Mouse (Mus musculus) embryonic facial prominence, embryonic 11.5 days (tissue): ENCODE data around the gene Mdm2. TPM values are rescaled to one million over a fixed set of nuclear protein-coding genes. Genes with fewer than 3 reads are reported as not detected.

ENCODE experiments used
- ATAC-seq: fragments of 200-750 bp; cut with Nextera tagmentation; replicated peaks from 2 replicates; pipeline ENCODE4 v1.8.0; 2017; ENCODE audit warnings: low read depth; ENCODE audit not compliant: insufficient number of reproducible peaks, low FRiP score, low TSS enrichment
- DNase-seq: peaks from one replicate; pipeline ENCODE4 v3.0.0-alpha.2; 2015; ENCODE audit warnings: low spot score
- H3K27ac ChIP-seq: fragments of 300-500 bp; sonication (generic); replicated peaks from 2 replicates; pipeline ENCODE4 v1.5.1; 2014; ENCODE audit warnings: mild to moderate bottlenecking, low read depth, low read length, control low read depth
- H3K27me3 ChIP-seq: fragments of 300-500 bp; sonication (generic); 2 replicates; pipeline ENCODE4 v1.6.1; 2014; ENCODE audit warnings: mild to moderate bottlenecking, low read length, moderate library complexity, mixed read lengths; ENCODE audit not compliant: control insufficient read depth, insufficient read depth
- H3K36me3 ChIP-seq: fragments of 300-500 bp; sonication (generic); replicated peaks from 2 replicates; pipeline ENCODE4 v1.6.1; 2014; ENCODE audit warnings: low read depth, mild to moderate bottlenecking, low read length, moderate library complexity, mixed read lengths; ENCODE audit not compliant: control insufficient read depth, insufficient read depth
- H3K4me1 ChIP-seq: fragments of 300-500 bp; sonication (generic); 2 replicates; pipeline ENCODE4 v1.6.1; 2014; ENCODE audit warnings: low read length, mixed read lengths; ENCODE audit not compliant: control insufficient read depth, insufficient read depth
- H3K4me2 ChIP-seq: fragments of 300-500 bp; sonication (generic); 2 replicates; pipeline ENCODE4 v1.6.1; 2014; ENCODE audit warnings: low read depth, mild to moderate bottlenecking, control low read depth, low read length, moderate library complexity
- H3K4me3 ChIP-seq: fragments of 300-500 bp; sonication (generic); 2 replicates; pipeline ENCODE4 v1.5.1; 2014; ENCODE audit warnings: low read depth, low read length, control low read depth
- H3K9ac ChIP-seq: fragments of 300-500 bp; sonication (generic); replicated peaks from 2 replicates; pipeline ENCODE4 v1.6.1; 2014; ENCODE audit warnings: mild to moderate bottlenecking, control low read depth, low read length
- H3K9me3 ChIP-seq: fragments of 300-500 bp; sonication (generic); replicated peaks from 2 replicates; pipeline ENCODE4 v1.6.1; 2016; ENCODE audit warnings: mild to moderate bottlenecking, low read length, inconsistent platforms, mixed read lengths; ENCODE audit not compliant: control insufficient read depth
- WGBS: fragments of 180-500 bp; shearing (Covaris S2); extraction: QIAGEN DNeasy Blood & Tissue Kit; methylation state at CpG from one replicate; pipeline ENCODE4 v1.1.7; 2014; 5-methylcytosine and 5-hydroxymethylcytosine counted together
- polyA plus RNA-seq: library from polyadenylated mRNA; unstranded; fragments of >200 nt; fragmentation: Nextera tagmentation; extraction: Ambion mirVana; gene quantifications from 2 replicates; pipeline ENCODE4 v1.2.1, GENCODE M21; 2014

Gene Mdm2
- polyA plus RNA-seq, 1 experiment from 2014 or later, result 47.7 TPM

DNA sequence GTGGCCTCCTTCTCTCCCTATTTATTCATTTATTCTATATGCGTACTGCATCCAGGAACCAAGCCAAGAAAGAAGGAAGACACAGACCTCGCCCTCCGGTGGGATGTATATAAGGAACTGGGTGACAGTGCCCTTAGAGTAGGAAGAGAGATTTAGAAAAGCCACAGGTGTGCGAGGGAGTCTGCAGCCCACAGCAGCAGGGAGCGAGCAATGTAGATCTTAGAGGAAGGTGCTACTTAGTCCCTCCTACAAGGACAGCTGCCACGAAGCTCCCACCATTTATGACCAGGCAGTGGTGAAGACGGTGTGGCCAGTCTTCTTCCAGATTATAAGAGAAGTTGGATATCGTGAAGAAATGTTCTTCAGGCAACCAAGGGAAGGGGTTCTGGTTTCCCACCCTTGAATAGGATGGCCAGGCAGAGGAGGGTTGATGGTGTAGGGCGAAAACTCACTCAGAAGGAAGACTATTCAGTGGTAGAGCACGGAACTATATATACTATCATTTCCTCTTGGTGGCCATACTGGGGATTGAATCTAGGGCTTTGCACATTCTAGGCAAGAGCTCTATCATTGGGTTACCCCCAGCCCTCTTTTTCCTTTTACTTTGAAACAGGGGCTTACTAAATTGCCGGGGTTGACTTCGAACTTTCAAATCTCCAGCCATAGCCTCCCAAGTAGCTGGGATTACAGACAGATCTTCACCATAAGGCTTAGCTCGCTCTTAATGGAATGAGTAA lies 38.5 kb downstream of the Mdm2 start:
- no peak for ATAC-seq
- Histone ChIP-seq H3K27me3 (no peaks in the 10 kb centered on the region), H3K4me3 (no peak overlapping the region), H3K9ac (no peak overlapping the region), H3K27ac (no peak overlapping the region), H3K36me3 (no peaks in the 10 kb centered on the region), H3K4me2 (no peak overlapping the region), H3K4me1 (no peaks in the 10 kb centered on the region), H3K9me3 (no peaks in the 10 kb centered on the region)
- 88% methylated on average over 13 of the region's 13 CpGs for WGBS
- DNase-seq, result no peak

DNA sequence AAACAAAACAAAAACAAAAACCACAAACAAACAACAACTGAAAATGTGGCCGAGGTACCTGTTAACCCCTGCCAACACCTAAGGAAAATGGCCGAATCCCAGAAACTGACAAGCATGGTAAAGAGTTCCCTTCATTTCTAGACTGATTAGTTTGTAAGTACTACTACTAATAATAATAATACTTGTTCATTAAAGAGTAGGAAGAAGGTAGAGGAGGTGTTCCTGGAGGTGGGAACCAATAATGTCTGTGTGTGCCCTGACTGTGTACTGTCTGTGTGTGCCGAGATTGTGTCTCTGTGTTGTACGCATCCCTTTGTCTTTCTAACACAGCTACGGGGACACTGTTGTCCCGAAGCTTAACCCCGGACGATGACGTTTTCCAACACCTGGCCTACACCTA lies 39.3 kb downstream of the Mdm2 start:
- Histone ChIP-seq H3K9me3 (no peaks in the 10 kb centered on the region), H3K4me1 (no peaks in the 10 kb centered on the region), H3K9ac (no peak overlapping the region), H3K27me3 (no peaks in the 10 kb centered on the region), H3K27ac (no peak overlapping the region), H3K4me3 (no peak overlapping the region), H3K4me2 (no peak overlapping the region), H3K36me3 (no peaks in the 10 kb centered on the region)
- 85% methylated on average over 9 of the region's 9 CpGs for WGBS
- DNase-seq (no peak), ATAC-seq (no peak)

DNA sequence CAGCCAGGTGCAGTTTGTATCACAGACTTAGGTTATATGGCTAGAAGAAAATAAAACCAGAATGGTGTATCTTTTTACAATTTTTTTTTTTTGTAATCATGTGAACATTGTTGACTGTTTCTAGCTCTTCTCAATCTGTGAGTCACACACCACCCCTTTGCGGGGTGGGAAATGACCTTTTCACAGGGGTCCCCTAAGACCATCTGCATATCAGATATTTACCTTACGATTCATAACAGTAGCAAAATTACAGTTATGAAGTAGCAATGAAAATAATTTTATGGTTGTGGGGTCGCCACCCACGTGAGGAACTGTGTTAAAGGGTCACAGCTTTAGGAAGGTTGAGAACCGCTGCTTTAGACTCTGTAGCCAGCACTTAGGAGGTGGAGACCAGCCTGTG lies 39.8 kb downstream of the Mdm2 start:
- DNase-seq, result no peak
- Histone ChIP-seq H3K4me2 (no peak overlapping the region), H3K36me3 (no peaks in the 10 kb centered on the region), H3K27me3 (no peaks in the 10 kb centered on the region), H3K9ac (no peak overlapping the region), H3K4me1 (no peaks in the 10 kb centered on the region), H3K27ac (no peak overlapping the region), H3K9me3 (no peaks in the 10 kb centered on the region), H3K4me3 (no peak overlapping the region)
- no peak for ATAC-seq
- 84% methylated on average over 5 of the region's 5 CpGs for WGBS

DNA sequence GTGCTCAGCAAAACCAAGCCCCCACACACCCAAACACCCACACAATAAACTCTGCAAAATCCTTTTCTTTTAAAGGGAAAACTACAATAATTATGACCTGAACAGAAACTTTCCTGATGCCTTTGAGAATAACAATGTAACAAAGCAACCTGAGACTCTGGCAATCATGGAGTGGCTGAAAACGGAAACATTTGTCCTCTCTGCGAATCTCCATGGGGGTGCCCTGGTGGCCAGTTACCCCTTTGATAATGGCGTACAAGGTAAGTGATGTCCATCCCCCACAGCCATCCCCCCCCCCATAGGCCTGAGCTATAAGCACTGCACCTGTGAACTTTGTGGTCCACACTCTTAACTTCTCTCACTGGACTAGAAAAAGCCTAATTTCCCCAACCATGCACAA lies 40.5 kb downstream of the Mdm2 start:
- WGBS, result 50% methylated on average over 3 of the region's 3 CpGs
- Histone ChIP-seq H3K4me3 (no peak overlapping the region), H3K36me3 (no peaks in the 10 kb centered on the region), H3K27me3 (no peaks in the 10 kb centered on the region), H3K4me2 (no peak overlapping the region), H3K4me1 (no peaks in the 10 kb centered on the region), H3K9me3 (no peaks in the 10 kb centered on the region), H3K27ac (no peak overlapping the region), H3K9ac (no peak overlapping the region)
- DNase-seq (no peak), ATAC-seq (no peak)

DNA sequence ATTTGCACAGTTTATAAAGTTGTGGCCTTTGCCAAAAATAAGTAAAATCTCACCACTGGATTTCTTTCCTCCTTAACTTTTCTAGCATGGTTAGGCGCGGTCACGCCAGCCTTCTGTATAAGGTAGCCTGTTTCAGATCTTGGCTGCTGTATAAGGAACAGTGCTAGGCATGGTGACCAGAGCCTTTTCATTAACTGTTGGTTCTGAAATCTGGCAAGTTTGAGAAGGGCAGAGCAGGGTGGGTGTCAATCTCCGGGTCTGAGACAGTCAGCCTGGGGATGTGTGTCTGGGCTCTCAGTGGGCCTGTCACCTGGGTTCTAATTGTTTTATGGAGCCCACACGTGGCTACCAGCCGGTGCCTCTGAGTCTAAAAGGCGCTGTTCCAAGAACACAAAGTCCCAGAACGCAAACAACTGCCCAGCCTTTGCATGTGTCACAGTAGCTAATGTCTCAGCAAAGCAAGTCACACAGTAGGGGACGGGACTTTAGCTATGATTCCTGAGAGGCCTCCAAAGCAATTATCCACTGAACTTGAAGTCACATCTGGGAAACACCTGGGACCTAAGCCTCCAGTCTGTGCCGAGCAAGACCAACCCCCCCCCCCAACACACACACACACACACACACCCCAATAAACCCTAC lies 41.0 kb downstream of the Mdm2 start:
- no peak overlapping the region for H3K4me3 ChIP-seq
- peak; percentile 63 for DNase-seq

DNA sequence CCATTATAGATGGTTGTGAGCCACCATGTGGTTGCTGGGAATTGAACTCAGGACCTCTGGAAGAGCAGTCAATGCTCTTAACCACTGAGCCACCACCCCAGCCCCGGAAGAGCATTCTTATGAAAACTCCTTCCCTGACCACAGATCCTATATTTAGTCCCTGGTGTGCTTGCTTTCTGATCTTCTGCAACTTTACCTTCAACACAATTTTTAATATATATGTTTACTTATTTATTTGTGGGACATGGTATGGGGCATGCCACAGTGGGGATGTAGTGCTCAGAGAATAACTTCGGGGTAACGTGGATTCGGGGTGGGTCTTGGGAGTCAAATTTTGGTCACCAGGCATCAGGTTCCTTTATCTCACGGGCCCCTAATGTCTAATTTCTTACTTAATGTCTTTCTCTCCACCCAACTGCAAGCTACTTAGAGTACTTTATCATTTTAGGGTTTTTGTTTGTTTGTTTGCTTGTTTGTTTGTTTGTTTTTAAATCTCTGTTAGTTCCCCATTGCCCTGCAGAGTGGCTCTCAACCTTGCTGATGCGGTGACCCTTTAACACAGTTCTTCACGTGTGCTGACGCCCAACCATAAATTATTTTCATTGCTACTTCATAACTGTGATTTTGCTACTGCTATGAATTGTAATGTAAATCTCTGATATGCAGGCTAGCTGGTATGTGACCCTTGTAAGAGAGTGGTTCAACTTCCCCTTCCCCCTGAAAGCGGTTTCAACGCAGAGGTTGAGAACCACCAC lies 41.8 kb downstream of the Mdm2 start:
- Histone ChIP-seq H3K36me3 (no peaks in the 10 kb centered on the region), H3K9ac (no peak overlapping the region), H3K27me3 (no peaks in the 10 kb centered on the region), H3K4me2 (no peak overlapping the region), H3K4me1 (no peaks in the 10 kb centered on the region), H3K4me3 (no peak overlapping the region), H3K27ac (no peak overlapping the region), H3K9me3 (no peaks in the 10 kb centered on the region)
- ATAC-seq (no peak), DNase-seq (no peak)
- 85% methylated on average over 10 of the region's 10 CpGs for WGBS

More for the DNA sequence above, 41.0 kb downstream of the Mdm2 start:
- Histone ChIP-seq H3K27ac (no peak overlapping the region), H3K9me3 (no peaks in the 10 kb centered on the region), H3K4me2 (no peak overlapping the region), H3K9ac (no peak overlapping the region), H3K27me3 (no peaks in the 10 kb centered on the region), H3K4me1 (no peaks in the 10 kb centered on the region), H3K36me3 (no peaks in the 10 kb centered on the region)
- 53% methylated on average over 10 of the region's 10 CpGs for WGBS
- no peak for ATAC-seq

DNA sequence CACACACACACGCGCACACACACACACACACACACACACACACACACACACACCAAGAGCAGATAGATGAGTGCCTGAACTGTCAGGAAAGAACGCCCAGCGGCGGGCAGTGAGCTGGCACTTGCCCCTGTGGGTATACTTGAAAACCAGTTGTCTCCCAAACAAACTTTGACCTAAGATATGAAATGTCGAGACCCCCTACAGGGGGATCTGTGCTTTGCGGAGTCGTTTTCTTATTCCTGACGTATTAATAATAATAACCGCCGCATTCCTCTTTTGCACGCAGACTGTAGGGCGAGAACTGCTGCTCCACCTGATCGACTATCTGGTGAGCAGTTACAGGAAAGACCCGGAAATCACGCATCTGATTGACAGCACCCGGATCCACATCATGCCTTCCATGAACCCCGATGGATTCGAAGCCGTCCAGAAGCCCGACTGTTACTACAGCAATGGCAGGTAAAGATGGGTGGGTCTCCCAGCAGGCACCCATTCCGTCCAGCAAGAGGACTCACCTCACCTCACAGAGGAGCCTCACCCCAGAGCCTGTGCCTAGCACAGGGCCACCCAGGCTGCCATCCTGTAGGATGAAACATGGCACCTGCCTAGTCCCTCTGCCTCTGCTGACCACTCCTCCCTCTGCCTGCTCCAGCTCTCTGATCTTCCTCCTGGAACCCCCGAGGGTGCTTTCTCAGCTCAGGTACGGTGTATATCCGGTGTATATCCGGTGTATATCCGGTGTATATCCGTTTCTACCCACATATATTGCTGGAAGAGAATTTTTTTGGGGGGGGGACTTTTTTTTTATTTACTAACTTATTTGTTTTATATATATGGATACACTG lies 42.7 kb downstream of the Mdm2 start:
- Histone ChIP-seq H3K9me3 (no peaks in the 10 kb centered on the region), H3K27me3 (no peaks in the 10 kb centered on the region), H3K9ac (no peak overlapping the region), H3K4me2 (no peak overlapping the region), H3K4me1 (no peaks in the 10 kb centered on the region), H3K4me3 (no peak overlapping the region), H3K27ac (no peak overlapping the region), H3K36me3 (no peaks in the 10 kb centered on the region)
- DNase-seq, result no peak
- ATAC-seq, result no peak
- WGBS, result 93% methylated on average over 28 of the region's 28 CpGs
